Mouse (Mus musculus): ENCODE measurements at regions not wholly inside any gene's neighbourhood (a gene's known extent, or its start where the extent isn't known, plus 50 kb on each side); places are given as distances from the start of the nearest gene placed in this dataset.

DNA sequence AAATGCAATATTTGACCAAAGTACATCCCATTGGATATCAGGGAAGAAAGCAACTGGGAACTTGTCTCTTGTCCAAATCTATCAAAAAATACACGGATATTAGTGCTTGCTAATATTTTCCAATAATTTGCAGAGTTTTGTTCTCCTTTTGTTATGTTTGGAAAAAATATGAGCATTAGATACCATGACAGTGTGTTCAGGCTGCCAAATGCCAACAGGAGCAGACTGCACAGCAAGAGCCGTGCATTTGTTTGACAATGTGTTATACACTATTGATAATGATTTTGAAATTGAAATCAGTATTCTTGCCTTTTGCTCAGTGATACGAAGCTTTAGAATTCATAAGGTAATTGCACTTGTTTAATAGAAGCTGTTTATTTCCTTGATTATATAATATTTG, 530.7 kb downstream of the Gm43517 start:
- Histone ChIP-seq H3K27me3 (ENCODE audit: control insufficient read depth, insufficient read depth, insufficient read length) (no peaks in the 10 kb centered on the region), H3ac (ENCODE audit: control insufficient read depth, insufficient read length) (no peak overlapping the region), H3K4me3 (no peak overlapping the region), H3K4me2 (ENCODE audit: low read depth) (no peak overlapping the region), H3K36me3 (ENCODE audit: control insufficient read depth, insufficient read depth) (no peaks in the 10 kb centered on the region), H3K79me2 (ENCODE audit: control insufficient read depth, insufficient read depth) (no peaks in the 10 kb centered on the region)
- TF ChIP-seq MYOD1 (IDR thresholded peaks at IDR 0.05; ENCODE audit: control insufficient read depth in 1 of 3, insufficient read length in 2 of 3, low read depth in 2 of 3): no peak
- no peak for TF ChIP-seq POLR2A (IDR thresholded peaks at IDR 0.05; ENCODE audit: insufficient read length, low read depth)
- no peak for TF ChIP-seq SRF (IDR thresholded peaks at IDR 0.05; ENCODE audit: control insufficient read depth, insufficient read length, low read depth)
- TF ChIP-seq MAX (IDR thresholded peaks at IDR 0.05; ENCODE audit: low read depth): no peak
- TF ChIP-seq TCF12 (IDR thresholded peaks at IDR 0.05; ENCODE audit: insufficient read depth, poor library complexity, severe bottlenecking): no peak
- no peak for TF ChIP-seq TCF3 (IDR thresholded peaks at IDR 0.05; ENCODE audit: insufficient read length, low read depth)
- TF ChIP-seq REST (IDR thresholded peaks at IDR 0.05; ENCODE audit: insufficient read depth, insufficient read length): no peak
- TF ChIP-seq CEBPB (IDR thresholded peaks at IDR 0.05; ENCODE audit: insufficient read depth, poor library complexity, severe bottlenecking): no peak
- no peak for TF ChIP-seq USF1 (IDR thresholded peaks at IDR 0.05; ENCODE audit: low read depth)
- TF ChIP-seq MYOG (IDR thresholded peaks at IDR 0.05; ENCODE audit: control insufficient read depth in 1 of 3, insufficient read depth in 1 of 3, insufficient read length in 2 of 3, low read depth in 2 of 3): no peak
- TF ChIP-seq E2F4 (IDR thresholded peaks at IDR 0.05; ENCODE audit: insufficient read depth): no peak
- no peak for TF ChIP-seq POLR2AphosphoS2 (IDR thresholded peaks at IDR 0.05; ENCODE audit: insufficient read length, low read depth)

DNA sequence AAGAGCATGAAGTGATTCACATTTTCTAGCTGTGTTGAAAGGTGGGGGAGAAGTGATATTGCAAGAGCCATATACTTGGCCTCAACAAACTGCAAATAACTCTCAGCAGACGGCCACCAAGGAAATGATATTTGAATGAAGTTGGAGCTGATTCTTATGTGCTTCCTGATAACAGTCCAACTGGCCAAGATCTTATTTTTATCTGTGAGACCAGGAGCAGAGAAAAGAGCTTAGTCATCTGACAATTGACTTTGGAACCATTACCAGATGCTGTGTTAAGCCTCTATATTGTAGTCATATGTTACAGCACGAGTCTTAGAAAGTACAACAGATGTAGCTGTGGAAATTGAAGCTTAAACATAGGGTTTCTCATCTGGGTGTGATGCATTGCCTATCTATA, 536.6 kb downstream of the Gm43517 start:
- no peak for TF ChIP-seq REST (IDR thresholded peaks at IDR 0.05; ENCODE audit: insufficient read depth, insufficient read length)
- no peak for TF ChIP-seq USF1 (IDR thresholded peaks at IDR 0.05; ENCODE audit: low read depth)
- no peak for TF ChIP-seq POLR2AphosphoS2 (IDR thresholded peaks at IDR 0.05; ENCODE audit: insufficient read length, low read depth)
- TF ChIP-seq E2F4 (IDR thresholded peaks at IDR 0.05; ENCODE audit: insufficient read depth): no peak
- no peak for TF ChIP-seq MYOD1 (IDR thresholded peaks at IDR 0.05; ENCODE audit: control insufficient read depth in 1 of 3, insufficient read length in 2 of 3, low read depth in 2 of 3)
- no peak for TF ChIP-seq SRF (IDR thresholded peaks at IDR 0.05; ENCODE audit: control insufficient read depth, insufficient read length, low read depth)
- TF ChIP-seq CEBPB (IDR thresholded peaks at IDR 0.05; ENCODE audit: insufficient read depth, poor library complexity, severe bottlenecking): no peak
- no peak for TF ChIP-seq TCF3 (IDR thresholded peaks at IDR 0.05; ENCODE audit: insufficient read length, low read depth)
- no peak for TF ChIP-seq MAX (IDR thresholded peaks at IDR 0.05; ENCODE audit: low read depth)
- no peak for TF ChIP-seq TCF12 (IDR thresholded peaks at IDR 0.05; ENCODE audit: insufficient read depth, poor library complexity, severe bottlenecking)
- TF ChIP-seq POLR2A (IDR thresholded peaks at IDR 0.05; ENCODE audit: insufficient read length, low read depth): no peak
- Histone ChIP-seq H3ac (ENCODE audit: control insufficient read depth, insufficient read length) (no peak overlapping the region), H3K27me3 (ENCODE audit: control insufficient read depth, insufficient read depth, insufficient read length) (no peaks in the 10 kb centered on the region), H3K4me2 (ENCODE audit: low read depth) (no peak overlapping the region), H3K36me3 (ENCODE audit: control insufficient read depth, insufficient read depth) (no peaks in the 10 kb centered on the region), H3K4me3 (no peak overlapping the region), H3K79me2 (ENCODE audit: control insufficient read depth, insufficient read depth) (no peaks in the 10 kb centered on the region)

DNA sequence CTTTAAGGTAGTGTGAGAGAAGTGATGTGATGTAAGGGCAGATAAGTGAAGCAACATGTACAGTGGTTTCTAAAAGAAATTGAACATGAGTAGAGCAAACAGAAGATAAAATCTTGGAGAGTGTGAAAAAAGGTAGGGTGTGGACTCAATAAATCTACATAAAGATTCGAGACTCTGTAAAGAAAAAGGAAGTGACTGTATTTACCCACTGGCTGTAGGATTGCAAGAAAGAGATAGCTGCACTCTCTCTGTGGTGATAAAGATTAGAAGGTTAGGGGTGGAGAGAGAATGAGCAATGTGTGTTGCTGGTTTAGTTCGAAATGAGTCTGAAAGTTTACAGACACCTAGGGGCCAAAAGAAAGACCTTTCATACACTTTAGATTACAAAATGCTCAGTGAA, 555.8 kb downstream of the Gm43517 start:
- H3ac ChIP-seq (ENCODE audit: control insufficient read depth, insufficient read length): no peak overlapping the region
- no peaks in the 10 kb centered on the region for H3K27me3 ChIP-seq (ENCODE audit: control insufficient read depth, insufficient read depth, insufficient read length)
- TF ChIP-seq TCF12 (IDR thresholded peaks at IDR 0.05; ENCODE audit: insufficient read depth, poor library complexity, severe bottlenecking): no peak
- no peak for TF ChIP-seq E2F4 (IDR thresholded peaks at IDR 0.05; ENCODE audit: insufficient read depth)
- no peak for TF ChIP-seq TCF3 (IDR thresholded peaks at IDR 0.05; ENCODE audit: insufficient read length, low read depth)
- TF ChIP-seq USF1 (IDR thresholded peaks at IDR 0.05; ENCODE audit: low read depth): no peak
- no peaks in the 10 kb centered on the region for H3K36me3 ChIP-seq (ENCODE audit: control insufficient read depth, insufficient read depth)
- H3K4me3 ChIP-seq: no peak overlapping the region
- H3K4me2 ChIP-seq (ENCODE audit: low read depth): no peak overlapping the region
- no peaks in the 10 kb centered on the region for H3K79me2 ChIP-seq (ENCODE audit: control insufficient read depth, insufficient read depth)

DNA sequence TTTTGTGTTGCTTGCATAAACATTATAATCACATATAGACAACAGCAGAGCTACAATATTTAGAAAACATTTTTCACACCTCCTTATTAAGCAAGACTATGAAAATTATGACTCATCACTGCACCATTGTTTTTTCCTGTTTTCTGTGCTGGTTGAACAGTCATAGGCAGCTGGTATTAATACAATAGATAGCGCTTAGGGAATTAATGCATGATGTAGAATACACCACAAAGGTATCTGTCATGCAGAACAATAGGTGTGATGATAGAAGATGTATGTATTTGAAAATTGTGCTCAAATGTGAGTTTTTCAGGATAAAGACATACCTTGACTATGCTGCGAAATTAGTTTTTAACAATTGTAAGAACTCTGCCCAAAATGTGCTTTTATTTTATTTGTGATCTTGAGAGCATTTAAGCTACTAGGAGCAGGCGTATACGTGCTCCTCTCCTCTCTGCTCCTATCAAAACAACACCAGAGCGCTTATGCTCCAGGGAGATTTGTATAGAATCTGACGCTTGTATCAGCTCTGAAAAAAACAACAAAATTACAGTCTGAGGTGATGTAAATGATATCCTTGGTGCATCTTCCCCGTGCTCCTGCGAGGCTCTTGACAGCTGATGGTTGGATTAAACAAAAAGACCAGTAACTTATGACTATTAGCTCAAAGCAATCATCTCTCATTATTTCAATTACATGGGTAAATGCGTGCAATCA, 560.1 kb downstream of the Gm43517 start:
- Histone ChIP-seq H3K4me2 (ENCODE audit: low read depth) (no peak overlapping the region), H3K79me2 (ENCODE audit: control insufficient read depth, insufficient read depth) (no peaks in the 10 kb centered on the region), H3K36me3 (ENCODE audit: control insufficient read depth, insufficient read depth) (no peaks in the 10 kb centered on the region), H3K27me3 (ENCODE audit: control insufficient read depth, insufficient read depth, insufficient read length) (no peaks in the 10 kb centered on the region), H3ac (ENCODE audit: control insufficient read depth, insufficient read length) (no peak overlapping the region), H3K4me3 (no peak overlapping the region)
- TF ChIP-seq MYOD1 (IDR thresholded peaks at IDR 0.05; ENCODE audit: control insufficient read depth in 1 of 3, insufficient read length in 2 of 3, low read depth in 2 of 3): no peak
- no peak for TF ChIP-seq MYOG (IDR thresholded peaks at IDR 0.05; ENCODE audit: control insufficient read depth in 1 of 3, insufficient read depth in 1 of 3, insufficient read length in 2 of 3, low read depth in 2 of 3)
- TF ChIP-seq TCF3 (IDR thresholded peaks at IDR 0.05; ENCODE audit: insufficient read length, low read depth): no peak
- TF ChIP-seq REST (IDR thresholded peaks at IDR 0.05; ENCODE audit: insufficient read depth, insufficient read length): no peak
- TF ChIP-seq E2F4 (IDR thresholded peaks at IDR 0.05; ENCODE audit: insufficient read depth): no peak
- TF ChIP-seq MAX (IDR thresholded peaks at IDR 0.05; ENCODE audit: low read depth): no peak
- TF ChIP-seq CEBPB (IDR thresholded peaks at IDR 0.05; ENCODE audit: insufficient read depth, poor library complexity, severe bottlenecking): no peak
- TF ChIP-seq POLR2AphosphoS2 (IDR thresholded peaks at IDR 0.05; ENCODE audit: insufficient read length, low read depth): no peak
- TF ChIP-seq SRF (IDR thresholded peaks at IDR 0.05; ENCODE audit: control insufficient read depth, insufficient read length, low read depth): no peak

DNA sequence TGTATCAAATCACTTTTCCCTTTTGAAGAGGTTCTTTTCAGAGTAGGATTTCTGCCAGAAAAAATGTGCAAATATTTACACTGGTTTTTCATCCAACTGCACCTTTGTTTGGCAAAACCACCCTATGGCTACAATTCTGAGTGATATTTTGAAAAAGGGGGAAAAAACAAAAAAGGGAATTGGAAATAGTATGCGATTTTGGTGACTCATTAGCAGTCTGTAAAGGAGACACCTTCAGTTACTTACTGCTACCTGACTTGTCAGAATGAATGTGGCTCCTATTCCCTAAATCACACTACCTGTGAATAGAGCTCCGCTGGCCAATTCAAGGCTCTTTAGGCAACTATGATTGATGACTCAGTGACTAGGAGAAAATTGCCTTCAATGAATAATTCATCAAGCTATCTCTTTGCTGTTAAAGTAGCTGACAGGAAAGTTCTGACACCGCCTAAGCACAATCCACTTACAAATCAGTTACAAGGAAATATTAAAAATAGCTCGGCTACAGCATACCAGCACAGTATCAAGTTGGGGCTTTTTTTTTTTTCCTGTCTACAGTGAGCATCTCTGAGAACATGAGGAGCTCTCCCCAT, 560.8 kb downstream of the Gm43517 start:
- Histone ChIP-seq H3K36me3 (ENCODE audit: control insufficient read depth, insufficient read depth) (no peaks in the 10 kb centered on the region), H3ac (ENCODE audit: control insufficient read depth, insufficient read length) (no peak overlapping the region), H3K79me2 (ENCODE audit: control insufficient read depth, insufficient read depth) (no peaks in the 10 kb centered on the region), H3K27me3 (ENCODE audit: control insufficient read depth, insufficient read depth, insufficient read length) (no peaks in the 10 kb centered on the region), H3K4me3 (no peak overlapping the region), H3K4me2 (ENCODE audit: low read depth) (no peak overlapping the region)
- no peak for TF ChIP-seq TCF12 (IDR thresholded peaks at IDR 0.05; ENCODE audit: insufficient read depth, poor library complexity, severe bottlenecking)
- no peak for TF ChIP-seq MYOG (IDR thresholded peaks at IDR 0.05; ENCODE audit: control insufficient read depth in 1 of 3, insufficient read depth in 1 of 3, insufficient read length in 2 of 3, low read depth in 2 of 3)
- TF ChIP-seq TCF3 (IDR thresholded peaks at IDR 0.05; ENCODE audit: insufficient read length, low read depth): no peak
- TF ChIP-seq SRF (IDR thresholded peaks at IDR 0.05; ENCODE audit: control insufficient read depth, insufficient read length, low read depth): no peak
- no peak for TF ChIP-seq MYOD1 (IDR thresholded peaks at IDR 0.05; ENCODE audit: control insufficient read depth in 1 of 3, insufficient read length in 2 of 3, low read depth in 2 of 3)
- TF ChIP-seq POLR2A (IDR thresholded peaks at IDR 0.05; ENCODE audit: insufficient read length, low read depth): no peak
- TF ChIP-seq CEBPB (IDR thresholded peaks at IDR 0.05; ENCODE audit: insufficient read depth, poor library complexity, severe bottlenecking): no peak
- no peak for TF ChIP-seq USF1 (IDR thresholded peaks at IDR 0.05; ENCODE audit: low read depth)
- no peak for TF ChIP-seq REST (IDR thresholded peaks at IDR 0.05; ENCODE audit: insufficient read depth, insufficient read length)
- no peak for TF ChIP-seq MAX (IDR thresholded peaks at IDR 0.05; ENCODE audit: low read depth)
- no peak for TF ChIP-seq E2F4 (IDR thresholded peaks at IDR 0.05; ENCODE audit: insufficient read depth)
- no peak for TF ChIP-seq POLR2AphosphoS2 (IDR thresholded peaks at IDR 0.05; ENCODE audit: insufficient read length, low read depth)
